Mouse (Mus musculus) midbrain, embryonic 12.5 days (tissue): Measurements from ENCODE around the gene Plekha1. TPM values are rescaled to one million over a fixed set of nuclear protein-coding genes. Genes with fewer than 3 reads are reported as not detected.

ENCODE experiments used
- ATAC-seq: fragments of 200-750 bp; cut with Nextera tagmentation; 2 replicates; pipeline ENCODE4 v1.8.0; 2017; ENCODE audit warnings: low read depth, moderate TSS enrichment, moderate library complexity; ENCODE audit not compliant: low FRiP score
- H3K27ac ChIP-seq: fragments of 300-500 bp; sonication (generic); replicated peaks from 2 replicates; pipeline ENCODE4 v1.5.1; 2016; ENCODE audit warnings: mild to moderate bottlenecking
- H3K27me3 ChIP-seq: fragments of 300-500 bp; sonication (generic); 2 replicates; pipeline ENCODE4 v1.6.1; 2016; ENCODE audit warnings: mild to moderate bottlenecking
- H3K36me3 ChIP-seq: fragments of 300-500 bp; sonication (generic); 2 replicates; pipeline ENCODE4 v1.6.1; 2016
- H3K4me1 ChIP-seq: fragments of 300-500 bp; sonication (generic); 2 replicates; pipeline ENCODE4 v1.6.1; 2016
- H3K4me2 ChIP-seq: fragments of 300-500 bp; sonication (generic); replicated peaks from 2 replicates; pipeline ENCODE4 v1.6.1; 2016; ENCODE audit warnings: mild to moderate bottlenecking, moderate library complexity
- H3K4me3 ChIP-seq: fragments of 300-500 bp; sonication (generic); 2 replicates; pipeline ENCODE4 v1.5.1; 2016; ENCODE audit warnings: mild to moderate bottlenecking
- H3K9ac ChIP-seq: fragments of 300-500 bp; sonication (generic); replicated peaks from 2 replicates; pipeline ENCODE4 v1.6.1; 2016; ENCODE audit warnings: mild to moderate bottlenecking, moderate library complexity
- H3K9me3 ChIP-seq: fragments of 300-500 bp; sonication (generic); 2 replicates; pipeline ENCODE4 v1.6.1; 2016; ENCODE audit warnings: mild to moderate bottlenecking
- WGBS: fragments of 180-500 bp; shearing (Covaris S2); methylation state at CpG from one replicate; pipeline ENCODE4 v1.1.7; 2016; 5-methylcytosine and 5-hydroxymethylcytosine counted together
- polyA plus RNA-seq: library from polyadenylated mRNA; unstranded; fragments of >200 nt; fragmentation: Nextera tagmentation; extraction: Ambion mirVana; gene quantifications from 2 replicates; pipeline ENCODE4 v1.2.1, GENCODE M21; 2016

Plekha1 gene
- polyA plus RNA-seq, 1 experiment from 2014 or later = 43.8 TPM

GRCm38 (mm10) chr7:130834958-130835861 lies 30.3 kb upstream of the Plekha1 start:
- 0 out of 2 replicates have a peak, but pooled peaks have one; percentile 19 for ATAC-seq
- no peaks in the 10 kb centered on the region for H3K36me3 ChIP-seq
- H3K4me3 ChIP-seq = no peak overlapping the region
- H3K27me3 ChIP-seq = peaks cover 35% of the 10 kb centered on the region
- H3K4me1 ChIP-seq = peaks cover 38% of the 10 kb centered on the region
- WGBS = 3% methylated on average over 18 of the region's 18 CpGs
- peak overlapping the region; percentile 19; the same call in 1 of the 2 replicates for H3K4me2 ChIP-seq
- H3K9ac ChIP-seq = no peak overlapping the region
- H3K27ac ChIP-seq = peak overlapping the region; percentile 68
- H3K9me3 ChIP-seq = no peaks in the 10 kb centered on the region

- H3K4me3 ChIP-seq = no peak overlapping the region
- no peaks in the 10 kb centered on the region for H3K9me3 ChIP-seq
- no peaks in the 10 kb centered on the region for H3K36me3 ChIP-seq
- ATAC-seq = no peak
- no peak overlapping the region for H3K27ac ChIP-seq
- no peak overlapping the region for H3K9ac ChIP-seq
- H3K4me1 ChIP-seq = peaks cover 38% of the 10 kb centered on the region
- WGBS = 75% methylated on average over 9 of the region's 9 CpGs
- H3K4me2 ChIP-seq = no peak overlapping the region
- H3K27me3 ChIP-seq = peaks cover 35% of the 10 kb centered on the region
Measured at GRCm38 (mm10) chr7:130836066-130836465, 29.5 kb upstream of the Plekha1 start.

GRCm38 (mm10) chr7:130837941-130838657 lies 27.5 kb upstream of the Plekha1 start:
- H3K4me2 ChIP-seq = peak overlapping the region; percentile 5; the same call in 1 of the 2 replicates

GRCm38 (mm10) chr7:130838658-130839025 lies 26.9 kb upstream of the Plekha1 start:
- Histone ChIP-seq H3K4me1 (peaks cover 38% of the 10 kb centered on the region), H3K27ac (peak overlapping the region; percentile 69), H3K4me2 (no peak overlapping the region), H3K4me3 (no peak overlapping the region), H3K9ac (no peak overlapping the region), H3K36me3 (no peaks in the 10 kb centered on the region), H3K9me3 (no peaks in the 10 kb centered on the region), H3K27me3 (peaks cover 30% of the 10 kb centered on the region)
- WGBS = 46% methylated on average over 3 of the region's 3 CpGs
- no peak for ATAC-seq

More at GRCm38 (mm10) chr7:130837941-130838657, 27.5 kb upstream of the Plekha1 start:
- ATAC-seq = peak; percentile 76
- Histone ChIP-seq H3K4me1 (peaks cover 38% of the 10 kb centered on the region), H3K27ac (peak overlapping the region; percentile 69), H3K9ac (no peak overlapping the region), H3K9me3 (no peaks in the 10 kb centered on the region), H3K36me3 (no peaks in the 10 kb centered on the region), H3K4me3 (no peak overlapping the region), H3K27me3 (peaks cover 35% of the 10 kb centered on the region)
- WGBS = 9% methylated on average over 12 of the region's 12 CpGs

GRCm38 (mm10) chr7:130839380-130840100 lies 26.0 kb upstream of the Plekha1 start:
- H3K9ac ChIP-seq = no peak overlapping the region
- H3K9me3 ChIP-seq = no peaks in the 10 kb centered on the region
- no peak overlapping the region for H3K4me3 ChIP-seq
- no peak overlapping the region for H3K4me2 ChIP-seq
- H3K27me3 ChIP-seq = peaks cover 21% of the 10 kb centered on the region; the same call in 1 of the 2 replicates
- no peaks in the 10 kb centered on the region for H3K36me3 ChIP-seq
- 90% methylated on average over 12 of the region's 12 CpGs for WGBS
- no peak for ATAC-seq
- H3K27ac ChIP-seq = no peak overlapping the region
- peaks cover 34% of the 10 kb centered on the region for H3K4me1 ChIP-seq

- H3K9me3 ChIP-seq = no peaks in the 10 kb centered on the region
- H3K36me3 ChIP-seq = no peaks in the 10 kb centered on the region
- H3K9ac ChIP-seq = no peak overlapping the region
- ATAC-seq = no peak
- H3K4me3 ChIP-seq = no peak overlapping the region
- WGBS = 91% methylated on average over 17 of the region's 17 CpGs
- H3K27me3 ChIP-seq = no peaks in the 10 kb centered on the region
- no peaks in the 10 kb centered on the region for H3K4me1 ChIP-seq
- no peak overlapping the region for H3K4me2 ChIP-seq
- H3K27ac ChIP-seq = no peak overlapping the region
Measured at GRCm38 (mm10) chr7:130847164-130847718, 18.3 kb upstream of the Plekha1 start.

GRCm38 (mm10) chr7:130854684-130855292 lies 10.8 kb upstream of the Plekha1 start:
- H3K4me3 ChIP-seq = no peak overlapping the region
- no peaks in the 10 kb centered on the region for H3K36me3 ChIP-seq
- H3K27me3 ChIP-seq = 0 out of 2 replicates have a peak, but pooled peaks cover 4% of the 10 kb centered on the region
- H3K27ac ChIP-seq = no peak overlapping the region
- ATAC-seq = no peak
- no peak overlapping the region for H3K9ac ChIP-seq
- H3K9me3 ChIP-seq = no peaks in the 10 kb centered on the region
- no peak overlapping the region for H3K4me2 ChIP-seq
- 63% methylated on average over 4 of the region's 4 CpGs for WGBS
- peaks cover 6% of the 10 kb centered on the region; the same call in 1 of the 2 replicates for H3K4me1 ChIP-seq

- no peak overlapping the region for H3K9ac ChIP-seq
- H3K9me3 ChIP-seq = no peaks in the 10 kb centered on the region
- no peak overlapping the region for H3K27ac ChIP-seq
- WGBS = 37% methylated on average over 3 of the region's 3 CpGs
- peaks cover 15% of the 10 kb centered on the region for H3K4me1 ChIP-seq
- H3K4me2 ChIP-seq = no peak overlapping the region
- no peaks in the 10 kb centered on the region for H3K36me3 ChIP-seq
- H3K27me3 ChIP-seq = 0 out of 2 replicates have a peak, but pooled peaks cover 4% of the 10 kb centered on the region
- no peak overlapping the region for H3K4me3 ChIP-seq
- ATAC-seq = no peak
Measured at GRCm38 (mm10) chr7:130855681-130856080, 9.9 kb upstream of the Plekha1 start.

- Histone ChIP-seq H3K4me1 (peaks cover 24% of the 10 kb centered on the region), H3K27me3 (0 out of 2 replicates have a peak, but pooled peaks cover 9% of the 10 kb centered on the region), H3K27ac (no peak overlapping the region), H3K4me2 (no peak overlapping the region), H3K4me3 (no peak overlapping the region), H3K9me3 (no peaks in the 10 kb centered on the region), H3K36me3 (no peaks in the 10 kb centered on the region), H3K9ac (no peak overlapping the region)
- no peak for ATAC-seq
- 76% methylated on average over 6 of the region's 6 CpGs for WGBS
Measured at GRCm38 (mm10) chr7:130857973-130858372, 7.6 kb upstream of the Plekha1 start.

GRCm38 (mm10) chr7:130859926-130860325 lies 5.6 kb upstream of the Plekha1 start:
- H3K4me3 ChIP-seq = no peak overlapping the region
- H3K9me3 ChIP-seq = no peaks in the 10 kb centered on the region
- peaks cover 23% of the 10 kb centered on the region for H3K27me3 ChIP-seq
- no peaks in the 10 kb centered on the region for H3K36me3 ChIP-seq
- H3K27ac ChIP-seq = no peak overlapping the region
- peaks cover 21% of the 10 kb centered on the region for H3K4me1 ChIP-seq
- no peak overlapping the region for H3K4me2 ChIP-seq
- H3K9ac ChIP-seq = no peak overlapping the region
- ATAC-seq = no peak
- 13% methylated on average over 4 of the region's 5 CpGs for WGBS

- Histone ChIP-seq H3K4me1 (peaks cover 21% of the 10 kb centered on the region), H3K9ac (no peak overlapping the region), H3K9me3 (no peaks in the 10 kb centered on the region), H3K4me2 (0 out of 2 replicates have a peak overlapping the region, but pooled peaks have one; percentile 4), H3K27me3 (peaks cover 23% of the 10 kb centered on the region), H3K27ac (no peak overlapping the region), H3K36me3 (no peaks in the 10 kb centered on the region), H3K4me3 (no peak overlapping the region)
- WGBS = 15% methylated on average over 11 of the region's 11 CpGs
- 0 out of 2 replicates have a peak, but pooled peaks have one; percentile 2 for ATAC-seq
Measured at GRCm38 (mm10) chr7:130860721-130861142, 4.8 kb upstream of the Plekha1 start.
